Mouse (Mus musculus) midbrain, embryonic 14.5 days (tissue): ENCODE measurements around the gene Ndufa4l2. TPM values are rescaled to one million over a fixed set of nuclear protein-coding genes. Genes with fewer than 3 reads are reported as not detected.

ENCODE experiments used
- ATAC-seq: fragments of 200-750 bp; cut with Nextera tagmentation; 2 replicates; pipeline ENCODE4 v1.8.0; 2017; ENCODE audit warnings: moderate number of reproducible peaks, moderate library complexity; ENCODE audit not compliant: low FRiP score, low TSS enrichment
- DNase-seq: peaks from one replicate; pipeline ENCODE4 v3.0.0-alpha.2; 2015
- H3K27ac ChIP-seq: fragments of 300-500 bp; sonication (generic); replicated peaks from 2 replicates; pipeline ENCODE4 v1.5.1; 2014; ENCODE audit warnings: mild to moderate bottlenecking, low read depth, low read length, moderate library complexity
- H3K27me3 ChIP-seq: fragments of 300-500 bp; sonication (generic); 2 replicates; pipeline ENCODE4 v1.6.1; 2014; ENCODE audit warnings: low read length, control low read depth, mixed read lengths; ENCODE audit not compliant: control insufficient read depth, insufficient read depth
- H3K36me3 ChIP-seq: fragments of 300-500 bp; sonication (generic); 2 replicates; pipeline ENCODE4 v1.6.1; 2014; ENCODE audit warnings: low read length, control low read depth; ENCODE audit not compliant: control insufficient read depth, insufficient read depth
- H3K4me1 ChIP-seq: fragments of 300-500 bp; sonication (generic); 2 replicates; pipeline ENCODE4 v1.6.1; 2014; ENCODE audit warnings: mild to moderate bottlenecking, antibody characterized with exemption, low read length, control low read depth; ENCODE audit not compliant: control insufficient read depth, insufficient read depth
- H3K4me2 ChIP-seq: fragments of 300-500 bp; sonication (generic); 2 replicates; pipeline ENCODE4 v1.6.1; 2014; ENCODE audit warnings: mild to moderate bottlenecking, low read length, moderate library complexity
- H3K4me3 ChIP-seq: fragments of 300-500 bp; sonication (generic); replicated peaks from 2 replicates; pipeline ENCODE4 v1.5.1; 2014; ENCODE audit warnings: low read depth, low read length
- H3K9ac ChIP-seq: fragments of 300-500 bp; sonication (generic); replicated peaks from 2 replicates; pipeline ENCODE4 v1.6.1; 2014; ENCODE audit warnings: mild to moderate bottlenecking, low read length, moderate library complexity
- H3K9me3 ChIP-seq: fragments of 300-500 bp; sonication (generic); 2 replicates; pipeline ENCODE4 v1.6.1; 2016; ENCODE audit warnings: low read length, control low read depth, mixed read lengths; ENCODE audit not compliant: control insufficient read depth
- WGBS: fragments of 180-500 bp; shearing (Covaris S2); extraction: QIAGEN DNeasy Blood & Tissue Kit; methylation state at CpG from one replicate; pipeline ENCODE4 v1.1.7; 2014; 5-methylcytosine and 5-hydroxymethylcytosine counted together
- polyA plus RNA-seq: library from polyadenylated mRNA; unstranded; fragments of >200 nt; fragmentation: Nextera tagmentation; extraction: Ambion mirVana; gene quantifications from 2 replicates; pipeline ENCODE4 v1.2.1, GENCODE M21; 2014

The Ndufa4l2 gene
- polyA plus RNA-seq, 1 experiment from 2014 or later = 14.2 TPM

- no peaks in the 10 kb centered on the region for H3K4me1 ChIP-seq
- H3K4me2 ChIP-seq = no peak overlapping the region
- ATAC-seq = no peak
- no peak for DNase-seq
- no peaks in the 10 kb centered on the region for H3K27me3 ChIP-seq
- no peak overlapping the region for H3K4me3 ChIP-seq
- H3K36me3 ChIP-seq = peaks cover 73% of the 10 kb centered on the region
- no peaks in the 10 kb centered on the region for H3K9me3 ChIP-seq
- 92% methylated on average over 10 of the region's 10 CpGs for WGBS
- H3K9ac ChIP-seq = no peak overlapping the region
- no peak overlapping the region for H3K27ac ChIP-seq
These were observed 29.5 kb upstream of the Ndufa4l2 start for GRCm38 (mm10) chr10:127485235-127485634.

- no peak overlapping the region for H3K4me3 ChIP-seq
- peaks cover 73% of the 10 kb centered on the region for H3K36me3 ChIP-seq
- 87% methylated on average over 7 of the region's 7 CpGs for WGBS
These were observed 25.9 kb upstream of the Ndufa4l2 start for GRCm38 (mm10) chr10:127488856-127489255.

GRCm38 (mm10) chr10:127490160-127491127, 24.3 kb upstream of the Ndufa4l2 start:
- H3K36me3 ChIP-seq = peaks cover 73% of the 10 kb centered on the region
- H3K9ac ChIP-seq = no peak overlapping the region
- no peak for ATAC-seq
- no peak overlapping the region for H3K4me2 ChIP-seq
- no peak overlapping the region for H3K4me3 ChIP-seq
- 75% methylated on average over 18 of the region's 18 CpGs for WGBS
- H3K9me3 ChIP-seq = no peaks in the 10 kb centered on the region
- no peaks in the 10 kb centered on the region for H3K27me3 ChIP-seq
- no peaks in the 10 kb centered on the region for H3K4me1 ChIP-seq
- DNase-seq = peak; percentile 23
- H3K27ac ChIP-seq = peak overlapping the region; percentile 74

More at GRCm38 (mm10) chr10:127488856-127489255, 25.9 kb upstream of the Ndufa4l2 start:
- ATAC-seq (no peak), DNase-seq (no peak)
- Histone ChIP-seq H3K27ac (no peak overlapping the region), H3K27me3 (no peaks in the 10 kb centered on the region), H3K9me3 (no peaks in the 10 kb centered on the region), H3K9ac (no peak overlapping the region), H3K4me2 (no peak overlapping the region), H3K4me1 (no peaks in the 10 kb centered on the region)

GRCm38 (mm10) chr10:127491128-127491512, 23.6 kb upstream of the Ndufa4l2 start:
- Histone ChIP-seq H3K36me3 (peaks cover 76% of the 10 kb centered on the region), H3K9ac (no peak overlapping the region)
- no peak for DNase-seq

GRCm38 (mm10) chr10:127492118-127492517, 22.6 kb upstream of the Ndufa4l2 start:
- Histone ChIP-seq H3K27me3 (no peaks in the 10 kb centered on the region), H3K4me1 (no peaks in the 10 kb centered on the region), H3K9ac (no peak overlapping the region), H3K4me3 (no peak overlapping the region), H3K4me2 (no peak overlapping the region), H3K27ac (no peak overlapping the region), H3K9me3 (no peaks in the 10 kb centered on the region), H3K36me3 (peaks cover 83% of the 10 kb centered on the region)
- WGBS = 92% methylated on average over 3 of the region's 3 CpGs
- DNase-seq = no peak
- ATAC-seq = no peak

More at GRCm38 (mm10) chr10:127491128-127491512, 23.6 kb upstream of the Ndufa4l2 start:
- H3K4me1 ChIP-seq = no peaks in the 10 kb centered on the region
- H3K4me2 ChIP-seq = no peak overlapping the region
- 51% methylated on average over 8 of the region's 8 CpGs for WGBS
- ATAC-seq = no peak
- H3K27me3 ChIP-seq = no peaks in the 10 kb centered on the region
- no peaks in the 10 kb centered on the region for H3K9me3 ChIP-seq
- H3K27ac ChIP-seq = peak overlapping the region; percentile 74
- H3K4me3 ChIP-seq = no peak overlapping the region

- Histone ChIP-seq H3K4me2 (no peak overlapping the region), H3K9me3 (no peaks in the 10 kb centered on the region), H3K27ac (no peak overlapping the region), H3K36me3 (peaks cover 89% of the 10 kb centered on the region), H3K4me1 (no peaks in the 10 kb centered on the region), H3K9ac (no peak overlapping the region), H3K4me3 (no peak overlapping the region), H3K27me3 (no peaks in the 10 kb centered on the region)
- DNase-seq (no peak), ATAC-seq (no peak)
- WGBS = 95% methylated on average over 3 of the region's 3 CpGs
These were observed 18.6 kb upstream of the Ndufa4l2 start for GRCm38 (mm10) chr10:127496156-127496555.

- no peak for ATAC-seq
- no peak overlapping the region for H3K27ac ChIP-seq
These were observed 15.3 kb upstream of the Ndufa4l2 start for GRCm38 (mm10) chr10:127499516-127499915.

GRCm38 (mm10) chr10:127500042-127500441, 14.7 kb upstream of the Ndufa4l2 start:
- no peaks in the 10 kb centered on the region for H3K27me3 ChIP-seq
- 93% methylated on average over 4 of the region's 4 CpGs for WGBS
- H3K36me3 ChIP-seq = peaks cover 55% of the 10 kb centered on the region
- no peak overlapping the region for H3K9ac ChIP-seq
- no peaks in the 10 kb centered on the region for H3K4me1 ChIP-seq
- H3K27ac ChIP-seq = no peak overlapping the region
- ATAC-seq (no peak), DNase-seq (no peak)
- no peak overlapping the region for H3K4me3 ChIP-seq
- no peaks in the 10 kb centered on the region for H3K9me3 ChIP-seq
- no peak overlapping the region for H3K4me2 ChIP-seq

More at GRCm38 (mm10) chr10:127499516-127499915, 15.3 kb upstream of the Ndufa4l2 start:
- 87% methylated on average over 5 of the region's 5 CpGs for WGBS
- DNase-seq = no peak
- Histone ChIP-seq H3K4me1 (no peaks in the 10 kb centered on the region), H3K9ac (no peak overlapping the region), H3K4me3 (no peak overlapping the region), H3K36me3 (peaks cover 60% of the 10 kb centered on the region), H3K9me3 (no peaks in the 10 kb centered on the region), H3K4me2 (no peak overlapping the region), H3K27me3 (no peaks in the 10 kb centered on the region)
